In genomic region chr2:32631737-32632394, GRCm38 (mm10) we compare ENCODE assay signal across 9 mouse cellular contexts. TPM values are rescaled to one million over a fixed set of nuclear protein-coding genes. Genes with fewer than 3 reads are reported as not detected.
DNase-seq lines count a peak whose midpoint lies in the region; ATAC-seq lines count a peak whose summit lies in the region.
"Had no signal": no experiment of that assay in that cellular context is flagged by ENCODE, and none has a peak within 500 bp of the region (broad histone marks: within the 10 kb centered on the region; RNA-seq: fewer than 3 reads in every experiment).

No protein-coding gene starts in this region.

- H3K9me3 ChIP-seq in forebrain, embryonic 14.5 days (replicated peaks; ENCODE audit: control insufficient read depth, low read length) = no peaks in the 10 kb centered on the region
- H3K9me3 ChIP-seq: limb, embryonic 15.5 days had no signal

- no peak overlapping the region for H3K4me3 ChIP-seq in forebrain, embryonic 14.5 days (ENCODE audit: low read depth, low read length)
- H3K4me3 ChIP-seq: limb, embryonic 15.5 days had no signal

- intact Hi-C loops in heart, postnatal 14 days (cut with DNase I) = loop anchor here (1.0 to 5.0 kb wide), 2 partner anchors 57 to 115 kb away; no protein-coding TSS in a partner anchor

- no peaks in the 10 kb centered on the region for H3K27me3 ChIP-seq in forebrain, embryonic 14.5 days (replicated peaks; ENCODE audit: control insufficient read depth, insufficient read depth, low read length)
- H3K27me3 ChIP-seq: limb, embryonic 15.5 days had no signal

- 56% methylated on average over 7 of the region's 7 CpGs for WGBS in forebrain, embryonic 14.5 days

- peaks cover 9% of the 10 kb centered on the region; the same call in 1 of the 2 replicates for H3K36me3 ChIP-seq in forebrain, embryonic 14.5 days (ENCODE audit: control insufficient read depth, insufficient read depth, low read length)
- H3K36me3 ChIP-seq: limb, embryonic 15.5 days had no signal

- DNase-seq in MN1 (ENCODE audit: low spot score) = peak; percentile 91
- DNase-seq in c-Kit-positive CD71-negative TER-119-negative erythroid progenitor cells, embryonic 14.5 days (ENCODE audit: low read depth) = peak; percentile 87
- DNase-seq in forebrain, embryonic 14.5 days (ENCODE audit: low spot score) = peak; percentile 81
- peak; percentile 83 to 90 for DNase-seq in heart, postnatal 14 days
- peak; percentile 86 to 89 for DNase-seq in kidney, postnatal 4 days
- DNase-seq in lung, adult 18-20 months = peak; percentile 76 to 84
- DNase-seq in retina, adult 2 months (ENCODE audit: low read depth, low spot score) = peak; percentile 51
- DNase-seq in thymus, postnatal 25 days = peak; percentile 82

- peaks cover 14% of the 10 kb centered on the region for H3K4me1 ChIP-seq in forebrain, embryonic 14.5 days (ENCODE audit: control insufficient read depth, insufficient read depth, low read length)

- H3K9ac ChIP-seq in forebrain, embryonic 14.5 days (ENCODE audit: low read length) = no peak overlapping the region
- H3K9ac ChIP-seq: limb, embryonic 15.5 days had no signal

- no peak overlapping the region for H3K4me2 ChIP-seq in forebrain, embryonic 14.5 days (ENCODE audit: low read length)
- H3K4me2 ChIP-seq: limb, embryonic 15.5 days had no signal

- ATAC-seq in forebrain, embryonic 14.5 days = peak; percentile 52; the same call in 1 of the 2 replicates

- H3K27ac ChIP-seq in forebrain, embryonic 14.5 days (ENCODE audit: low read depth, low read length) = no peak overlapping the region
- H3K27ac ChIP-seq: limb, embryonic 15.5 days had no signal

RNA-seq across cellular contexts. Expression of gene Ak1, which starts 10.3 kb away (rescaled TPM):
- polyA plus RNA-seq in forebrain, embryonic 14.5 days (2014; fragmentation: Nextera tagmentation; extraction: Ambion mirVana) = 60.3 and 65.9 TPM in 2 replicates
- 100 to 1,000 TPM; 595 to 617 TPM for total RNA-seq in heart, postnatal 14 days (2021)

RNA-seq across cellular contexts. Expression of gene Eng, which starts 14.5 kb away (rescaled TPM):
- 15.0 and 23.1 TPM in 2 replicates for polyA plus RNA-seq in forebrain, embryonic 14.5 days (2014; fragmentation: Nextera tagmentation; extraction: Ambion mirVana)
- total RNA-seq in heart, postnatal 14 days (2021) = 100 to 1,000 TPM; 148 to 162 TPM

RNA-seq across cellular contexts. Expression of gene St6galnac6, which starts 32.4 kb away (rescaled TPM):
- polyA plus RNA-seq in forebrain, embryonic 14.5 days (2014; fragmentation: Nextera tagmentation; extraction: Ambion mirVana) = 4.7 and 5.7 TPM in 2 replicates
- total RNA-seq in heart, postnatal 14 days (2021) = 100 to 1,000 TPM in 1 of 2 experiments, 10 to 100 TPM in 1; 97.9 to 104 TPM

RNA-seq across cellular contexts. Expression of gene St6galnac4, which starts 45.0 kb away (rescaled TPM):
- polyA plus RNA-seq in forebrain, embryonic 14.5 days (2014; fragmentation: Nextera tagmentation; extraction: Ambion mirVana) = 18.7 and 21.4 TPM in 2 replicates
- total RNA-seq in heart, postnatal 14 days (2021) = 10 to 100 TPM; 22.8 to 23.6 TPM

RNA-seq across cellular contexts. Expression of gene 9430097D07Rik, which starts 56.4 kb away (rescaled TPM):
- 0.30 and 0.61 TPM in 2 replicates for polyA plus RNA-seq in forebrain, embryonic 14.5 days (2014; fragmentation: Nextera tagmentation; extraction: Ambion mirVana)
- total RNA-seq in heart, postnatal 14 days (2021) = not detected
- polyA plus RNA-seq: limb, embryonic 15.5 days had no signal
